Mouse (Mus musculus) mature B cell (primary cell): ENCODE data around the gene Aip.

Experiments
- in situ Hi-C: fragments of 300-500 bp; cut with MboI; formaldehyde crosslinking; loops from 2 replicates; pipeline ENCODE4 v1.14.3; 2019

The Aip gene

GRCm38 (mm10) chr19:4125741-4126696, at the start of gene Aip:
Gene Aip, minus strand, starts transcription at chr19:4125858.
- in situ Hi-C loops = no loop called here

DNA sequence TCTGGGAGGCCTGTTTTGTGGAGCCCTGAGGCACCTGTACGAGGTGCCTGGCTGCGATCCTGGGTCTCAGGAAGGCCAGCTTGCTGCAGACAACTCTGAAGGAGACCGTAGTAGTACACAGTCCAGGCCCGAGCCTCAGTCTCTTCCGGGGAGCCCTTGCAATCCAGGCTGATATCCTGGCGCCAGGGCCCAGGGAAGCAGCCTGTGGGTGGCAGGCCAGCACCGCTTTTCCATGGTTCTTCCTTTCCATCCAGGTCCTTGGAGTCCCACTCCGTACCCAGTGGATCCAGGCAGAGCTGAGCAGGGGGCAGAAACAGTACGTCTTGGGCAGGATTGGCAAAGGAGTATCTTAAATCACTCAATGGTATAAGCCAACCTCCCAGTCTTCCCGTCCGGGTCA, 47.3 kb upstream of the Aip start:
- in situ Hi-C loops = no loop called here

- in situ Hi-C loops = no loop called here
Observed at GRCm38 (mm10) chr19:4171393-4172290, 46.0 kb upstream of the Aip start.

DNA sequence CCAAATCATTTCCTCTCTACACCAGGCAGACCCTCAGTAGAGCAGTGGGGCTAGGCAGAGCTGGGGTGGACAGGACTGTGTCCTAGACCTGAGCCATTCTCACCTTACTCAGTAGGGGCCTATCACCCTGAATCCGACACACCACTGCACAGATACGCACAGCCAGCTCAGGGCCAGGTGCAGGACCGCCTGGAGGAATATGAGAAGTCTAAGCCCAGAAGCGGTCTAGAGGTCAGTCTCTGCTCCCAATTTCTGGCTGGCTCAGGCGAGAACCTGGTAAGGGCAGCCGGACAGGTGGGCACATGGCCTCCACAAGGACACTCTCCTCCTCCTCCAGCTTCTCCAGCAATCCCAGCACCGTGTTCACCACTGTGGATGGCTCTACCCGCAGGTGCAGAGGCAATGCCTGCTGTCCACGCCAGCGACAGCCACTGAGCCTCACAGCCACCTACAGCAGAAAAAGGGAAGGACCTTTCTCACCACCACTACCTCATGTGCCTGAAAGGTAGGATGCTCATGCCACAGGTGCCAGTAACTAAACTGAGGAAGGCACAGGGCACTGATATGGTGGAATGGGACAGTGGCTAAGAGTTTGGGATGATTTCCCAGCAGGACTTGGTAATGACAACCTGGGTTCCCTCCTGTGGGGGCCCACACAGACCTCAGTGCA, 45.2 kb upstream of the Aip start:
- in situ Hi-C loops = no loop called here

- in situ Hi-C loops = no loop called here
Observed at GRCm38 (mm10) chr19:4169810-4170209, 44.2 kb upstream of the Aip start.

DNA sequence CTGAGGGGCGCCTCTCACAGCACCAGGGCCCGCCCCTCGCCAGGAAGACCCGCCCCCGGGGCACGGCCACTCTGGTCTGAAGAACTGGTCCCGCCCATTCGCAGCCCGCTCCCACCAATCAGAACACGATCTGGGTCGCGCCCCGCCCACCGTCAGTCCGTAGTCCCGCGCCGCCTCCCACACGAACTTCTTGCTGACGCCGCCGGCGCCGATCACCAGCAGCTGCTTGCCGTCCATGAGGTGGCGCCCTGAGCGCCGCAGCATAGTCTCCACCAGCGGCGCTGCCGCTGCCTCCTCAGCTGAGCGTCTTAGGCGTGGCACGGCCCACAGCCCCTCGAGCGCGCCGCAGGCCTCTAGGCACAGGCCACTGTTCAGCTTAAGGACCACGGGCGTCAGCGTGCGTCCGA, 43.7 kb upstream of the Aip start:
- in situ Hi-C loops = no loop called here

- in situ Hi-C loops = no loop called here
Observed at GRCm38 (mm10) chr19:4166678-4167476, 41.2 kb upstream of the Aip start.

- in situ Hi-C loops = no loop called here
Observed at GRCm38 (mm10) chr19:4164721-4165120, 39.1 kb upstream of the Aip start.

DNA sequence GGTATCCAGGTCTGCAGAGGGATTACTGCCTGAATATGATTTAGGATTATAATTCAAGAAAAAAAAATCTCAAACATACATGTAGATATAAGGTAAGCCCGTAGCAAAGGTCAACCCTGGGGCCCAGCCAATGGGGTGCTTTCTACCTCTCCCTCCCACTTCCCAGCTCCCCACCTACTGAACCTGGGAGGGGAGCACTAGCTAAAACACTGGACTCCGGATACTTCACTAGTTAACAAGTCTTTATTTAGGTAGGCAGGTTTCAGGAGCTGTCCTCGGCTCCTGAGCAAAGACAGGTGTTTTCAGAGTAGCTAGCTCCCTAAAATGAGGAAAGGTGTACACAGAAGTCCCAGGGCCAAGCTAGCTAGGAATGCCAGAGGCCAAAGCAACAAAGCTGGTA, 38.4 kb upstream of the Aip start:
- in situ Hi-C loops = no loop called here

- in situ Hi-C loops = no loop called here
Observed at GRCm38 (mm10) chr19:4163543-4163887, 37.9 kb upstream of the Aip start.

DNA sequence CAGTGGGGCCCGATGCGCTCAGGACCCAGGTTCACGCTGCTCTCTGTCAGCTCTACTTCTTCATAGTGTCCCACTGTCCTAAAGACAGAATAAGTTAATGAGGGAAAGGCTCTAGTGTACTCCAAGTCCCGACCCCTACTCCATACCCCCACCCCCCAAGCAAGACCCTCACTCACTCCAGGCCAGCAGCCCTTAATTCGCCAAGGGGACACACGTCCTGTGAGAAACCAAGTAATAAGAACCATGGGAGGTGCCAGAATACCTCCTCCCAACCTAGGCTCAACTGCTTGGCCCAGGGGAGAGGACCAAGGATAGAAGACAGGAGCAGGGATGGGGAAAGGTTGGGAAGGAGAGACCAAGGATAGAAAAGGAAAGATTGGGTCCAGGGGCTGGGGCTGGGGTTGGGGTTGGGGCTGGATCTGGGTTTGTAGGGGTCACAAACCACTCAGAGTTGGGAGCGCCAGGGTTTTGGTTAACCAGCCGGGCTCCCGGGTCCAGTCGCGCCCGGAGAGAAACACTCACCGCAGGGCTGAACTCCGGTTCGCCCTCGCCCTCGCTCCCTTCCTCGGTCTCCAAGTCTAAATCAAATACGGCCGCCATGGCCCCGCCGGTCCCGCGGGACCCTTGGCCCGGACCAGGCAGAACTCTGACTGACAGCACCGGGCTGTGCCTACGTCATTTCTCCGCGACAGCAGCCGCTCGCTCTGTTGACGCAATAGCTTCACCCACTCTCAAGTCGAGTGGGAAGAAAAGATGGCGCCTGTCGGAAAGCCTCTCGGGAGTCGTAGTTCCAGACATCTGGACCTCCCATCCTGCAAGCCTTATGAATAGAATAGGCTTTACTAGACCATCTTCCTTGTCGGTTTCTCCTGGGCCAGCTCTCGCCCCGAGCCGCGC, 37.2 kb upstream of the Aip start, which contains the start of gene Rps6kb2:
Rps6kb2 (minus strand) TSS at position 709 of the 897 bp plus-strand sequence.
- in situ Hi-C loops = no loop called here

DNA sequence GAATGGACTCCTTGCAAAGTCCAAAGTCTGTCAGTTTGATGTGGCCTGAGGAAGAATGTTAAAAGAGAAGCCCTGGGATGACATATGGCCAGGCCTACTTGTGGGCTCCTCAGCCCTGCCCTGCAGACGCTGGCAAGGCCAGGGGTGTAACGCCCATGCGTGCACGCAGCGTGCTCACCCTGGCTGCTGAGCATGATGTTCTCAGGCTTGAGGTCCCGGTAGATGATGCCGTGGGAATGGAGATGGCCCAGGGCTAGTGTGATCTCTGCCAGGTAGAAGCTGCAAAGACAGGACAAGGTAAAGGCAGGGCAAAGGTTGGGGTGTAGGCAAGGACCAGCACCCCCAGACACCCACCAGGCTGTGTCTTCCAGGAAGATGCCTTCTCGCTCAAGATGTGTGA, 33.4 kb upstream of the Aip start:
- in situ Hi-C loops = no loop called here

- in situ Hi-C loops = no loop called here
Observed at GRCm38 (mm10) chr19:4156771-4157170, 31.1 kb upstream of the Aip start.

DNA sequence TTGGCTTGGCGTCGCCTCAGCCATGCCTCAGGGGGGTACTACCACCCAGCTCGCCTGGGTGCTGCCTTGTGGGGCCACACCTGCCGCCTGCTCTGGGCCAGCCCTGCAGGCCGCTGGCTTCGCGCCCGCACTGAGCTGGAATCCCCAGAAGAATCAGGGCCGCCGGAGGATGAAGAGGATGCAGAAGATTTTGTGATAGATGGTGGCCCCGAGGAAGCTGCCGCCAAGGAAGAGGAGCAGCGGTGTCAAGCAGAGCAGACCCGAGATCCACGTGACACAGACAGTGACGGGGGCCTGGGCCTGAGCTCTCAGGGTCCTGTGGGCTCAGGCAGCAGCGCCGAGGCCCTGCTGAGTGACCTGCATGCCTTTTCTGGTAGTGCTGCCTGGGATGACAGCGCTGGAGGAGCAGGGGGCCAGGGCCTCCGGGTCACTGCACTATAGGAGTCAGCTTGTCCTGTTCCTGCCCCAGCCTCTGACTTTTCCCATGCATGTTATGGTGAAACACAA, 30.5 kb upstream of the Aip start:
- in situ Hi-C loops = no loop called here

- in situ Hi-C loops = no loop called here
Observed at GRCm38 (mm10) chr19:4155223-4156072, 29.8 kb upstream of the Aip start.

GRCm38 (mm10) chr19:4154437-4155222, 29.0 kb upstream of the Aip start:
- in situ Hi-C loops = no loop called here

GRCm38 (mm10) chr19:4153232-4153654, 27.6 kb upstream of the Aip start, which contains the start of gene Ptprcap:
Gene Ptprcap, plus strand, starts transcription at chr19:4153604.
- in situ Hi-C loops = no loop called here
